Mouse (Mus musculus) MEL (cell line): ENCODE measurements at regions not wholly inside any gene's neighbourhood (a gene's known extent, or its start where the extent isn't known, plus 50 kb on each side); places are given as distances from the start of the nearest gene placed in this dataset.

Experiments used
- CHD2 ChIP-seq: IDR thresholded peaks from 2 replicates; pipeline ENCODE4 v1.6.1; 2011; ENCODE audit warnings: low read length, improper control_type of control experiment
- CTCF ChIP-seq, 3 experiments: IDR thresholded peaks in 2 of 3; conservative IDR thresholded peaks in 1 of 3; 2 replicates each; pipeline ENCODE4 v1.5.1; 2011 to 2012; ENCODE audit warnings: low read length in 3 of 3, low read depth in 2 of 3, mild to moderate bottlenecking in 2 of 3, improper control_type of control experiment in 1 of 3, inconsistent platforms in 1 of 3, mixed read lengths in 1 of 3, moderate library complexity in 1 of 3; ENCODE audit not compliant: control insufficient read depth in 1 of 3, insufficient read depth in 1 of 3, poor library complexity in 1 of 3, severe bottlenecking in 1 of 3
- EP300 ChIP-seq, 2 experiments: IDR thresholded peaks; 2 replicates each; pipeline ENCODE4 v1.6.1; 2011; ENCODE audit warnings: improper control_type of control experiment in 2 of 2, low read length in 2 of 2, low read depth in 1 of 2, mild to moderate bottlenecking in 1 of 2
- GATA1 ChIP-seq: IDR thresholded peaks from 2 replicates; pipeline ENCODE4 v1.6.1; 2011; ENCODE audit warnings: low read depth, low read length, improper control_type of control experiment
- POLR2A ChIP-seq, 2 experiments: IDR thresholded peaks; 2 replicates each; pipeline ENCODE4 v1.6.1; 2011 to 2012; ENCODE audit warnings: low read length in 2 of 2, mild to moderate bottlenecking in 2 of 2, control low read depth in 1 of 2, improper control_type of control experiment in 1 of 2, low read depth in 1 of 2, moderate library complexity in 1 of 2; ENCODE audit not compliant: control insufficient read depth in 1 of 2, insufficient read depth in 1 of 2, poor library complexity in 1 of 2
- TBP ChIP-seq: IDR thresholded peaks from 2 replicates; pipeline ENCODE4 v1.8.0; 2011; ENCODE audit warnings: low read depth, low read length, improper control_type of control experiment
- USF1 ChIP-seq: IDR thresholded peaks from 2 replicates; pipeline ENCODE4 v1.6.1; 2014; ENCODE audit warnings: low read depth, mild to moderate bottlenecking, inconsistent platforms, low read length, improper control_type of control experiment, moderate library complexity
- ZNF384 ChIP-seq: IDR thresholded peaks from 2 replicates; pipeline ENCODE4 v1.6.1; 2012; ENCODE audit warnings: low read depth, mild to moderate bottlenecking, inconsistent platforms, low read length, improper control_type of control experiment

GRCm38 (mm10) chr5:132690784-132691183 is 147.6 kb upstream of the Auts2 start:
- TF ChIP-seq EP300 (IDR thresholded peaks at IDR 0.05; ENCODE audit: low read depth in 1 of 2, low read length in 2 of 2) (no peak), CTCF (IDR thresholded peaks at IDR 0.05 in 2 of 3, conservative IDR thresholded peaks at IDR 0.05 in 1 of 3; ENCODE audit: control insufficient read depth in 1 of 3, insufficient read depth in 1 of 3, low read depth in 2 of 3, low read length in 3 of 3, poor library complexity in 1 of 3, severe bottlenecking in 1 of 3) (no peak), ZNF384 (no peak), POLR2A (IDR thresholded peaks at IDR 0.05; ENCODE audit: control insufficient read depth in 1 of 2, insufficient read depth in 1 of 2, low read depth in 1 of 2, low read length in 2 of 2, poor library complexity in 1 of 2) (no peak), TBP (no peak), USF1 (no peak), CHD2 (no peak), GATA1 (no peak)
